Mouse (Mus musculus): ENCODE results near the gene Tekt1.
"Not testable (repeated sequence)": the region's sequence is repeated elsewhere in the genome, so short reads cannot be mapped to it uniquely, and the experiment has no call there.

The Tekt1 gene

DNA sequence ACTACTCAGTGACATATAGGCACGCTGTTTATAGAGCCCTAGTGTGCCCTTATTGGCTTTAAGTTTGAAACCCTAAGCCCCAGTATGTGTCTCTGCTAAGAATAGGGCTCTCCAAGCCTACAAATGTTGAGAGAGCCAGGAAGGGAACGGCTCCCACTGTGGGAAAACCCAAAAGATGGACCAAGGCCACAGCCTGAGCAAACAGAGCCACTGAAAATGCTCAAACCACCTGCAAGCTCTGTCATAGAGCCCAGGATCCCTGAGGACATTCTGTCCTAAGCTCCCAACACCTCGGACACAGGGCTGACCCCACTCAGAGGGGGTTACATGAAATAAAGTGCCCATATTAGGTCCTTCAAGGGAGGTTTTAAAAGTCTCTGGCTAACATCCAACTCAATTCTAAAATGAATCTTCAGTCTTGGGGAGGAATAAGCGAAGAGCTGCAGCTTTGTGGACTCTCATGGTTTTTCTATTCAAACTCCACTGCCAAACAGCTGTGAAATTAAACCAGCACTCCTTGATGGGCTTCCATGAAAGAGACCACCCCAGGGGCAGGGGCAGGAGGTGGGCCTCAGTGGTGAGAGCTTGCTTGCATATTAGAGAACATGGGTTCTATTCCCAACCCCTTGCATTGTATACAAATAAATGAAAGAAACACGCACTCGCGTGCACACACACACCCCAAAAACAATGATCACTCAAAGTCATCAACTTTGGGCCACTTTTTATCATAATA lies 27.3 kb upstream of the Tekt1 start:
- DNase-seq, result no peak

DNA sequence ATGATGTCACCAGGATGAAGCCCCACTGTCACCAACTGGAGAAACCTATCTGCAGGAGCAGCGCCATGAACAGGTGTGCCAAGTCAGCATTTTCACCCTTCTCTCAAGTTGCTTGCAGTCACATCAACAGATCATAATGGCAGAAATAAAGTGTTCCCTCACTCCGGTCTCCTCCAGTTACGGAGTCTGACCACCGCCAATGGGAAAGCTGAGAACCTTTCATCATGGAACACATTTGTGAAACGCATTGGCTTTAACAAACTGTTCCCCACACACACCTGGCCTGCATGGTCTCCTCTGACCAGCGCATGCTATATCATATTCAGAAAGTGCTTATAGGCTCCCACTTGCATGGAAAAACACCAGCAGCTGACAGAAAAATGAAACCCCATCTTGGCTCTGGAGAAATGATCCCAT lies 25.9 kb upstream of the Tekt1 start:
- no peak for DNase-seq

DNA sequence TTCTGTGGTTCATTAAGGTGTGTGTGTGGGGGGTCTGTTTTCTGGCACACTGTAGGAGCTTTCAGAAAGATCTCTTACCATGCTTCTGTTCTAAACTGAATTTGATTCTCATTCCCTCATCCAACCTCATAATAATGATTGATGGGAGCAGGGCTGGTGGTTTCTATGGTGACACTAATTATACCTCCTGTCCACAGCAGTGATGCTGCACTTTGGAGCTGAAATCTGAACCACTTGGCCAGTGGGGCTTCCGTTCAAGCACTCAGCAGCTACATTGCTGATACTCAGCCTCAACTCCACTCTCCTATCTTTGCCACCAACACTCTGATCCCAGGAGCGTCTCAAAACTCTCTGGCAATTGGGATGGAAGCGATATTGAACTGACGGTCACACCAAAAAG lies 17.1 kb upstream of the Tekt1 start:
- DNase-seq, result no peak

DNA sequence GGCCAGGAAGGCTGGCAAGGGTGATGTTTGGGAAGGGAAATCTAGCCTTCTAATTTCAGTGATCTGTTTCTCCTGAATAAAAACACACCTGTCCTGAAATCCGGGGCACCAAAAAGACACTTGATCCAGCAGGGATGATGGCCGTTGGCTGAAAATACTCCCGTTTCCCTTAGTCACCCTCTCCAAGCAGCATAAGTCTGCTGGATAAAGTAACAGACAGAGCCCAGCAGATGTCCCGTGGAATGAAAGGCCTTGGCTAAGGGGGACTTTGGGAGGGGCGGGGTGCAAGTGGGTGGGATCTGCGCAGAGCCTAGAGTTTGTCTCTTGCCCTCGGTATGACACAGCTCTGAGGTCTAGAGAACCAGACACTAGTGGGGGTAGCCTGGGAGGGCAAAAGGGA lies 16.0 kb upstream of the Tekt1 start:
- no peak for DNase-seq

DNA sequence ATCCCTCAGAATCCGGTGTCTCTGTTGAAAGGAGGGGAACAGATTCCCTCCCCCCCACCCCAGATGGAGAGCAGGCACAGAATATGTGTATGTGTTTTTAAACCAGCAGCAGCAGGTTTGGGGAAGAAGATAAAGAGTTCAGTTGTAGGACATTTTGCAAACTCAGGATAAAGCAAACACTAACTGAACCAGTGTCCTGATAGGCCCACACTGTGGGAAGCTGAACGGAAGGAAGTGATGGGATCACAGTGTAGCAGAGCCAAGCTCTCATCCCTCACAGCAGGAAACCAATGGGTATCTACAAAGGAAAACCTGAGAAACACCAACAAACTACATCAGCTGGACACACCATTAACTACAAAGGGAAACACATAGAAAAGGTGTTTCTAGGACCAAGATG lies 14.3 kb upstream of the Tekt1 start:
- no peak for DNase-seq

DNA sequence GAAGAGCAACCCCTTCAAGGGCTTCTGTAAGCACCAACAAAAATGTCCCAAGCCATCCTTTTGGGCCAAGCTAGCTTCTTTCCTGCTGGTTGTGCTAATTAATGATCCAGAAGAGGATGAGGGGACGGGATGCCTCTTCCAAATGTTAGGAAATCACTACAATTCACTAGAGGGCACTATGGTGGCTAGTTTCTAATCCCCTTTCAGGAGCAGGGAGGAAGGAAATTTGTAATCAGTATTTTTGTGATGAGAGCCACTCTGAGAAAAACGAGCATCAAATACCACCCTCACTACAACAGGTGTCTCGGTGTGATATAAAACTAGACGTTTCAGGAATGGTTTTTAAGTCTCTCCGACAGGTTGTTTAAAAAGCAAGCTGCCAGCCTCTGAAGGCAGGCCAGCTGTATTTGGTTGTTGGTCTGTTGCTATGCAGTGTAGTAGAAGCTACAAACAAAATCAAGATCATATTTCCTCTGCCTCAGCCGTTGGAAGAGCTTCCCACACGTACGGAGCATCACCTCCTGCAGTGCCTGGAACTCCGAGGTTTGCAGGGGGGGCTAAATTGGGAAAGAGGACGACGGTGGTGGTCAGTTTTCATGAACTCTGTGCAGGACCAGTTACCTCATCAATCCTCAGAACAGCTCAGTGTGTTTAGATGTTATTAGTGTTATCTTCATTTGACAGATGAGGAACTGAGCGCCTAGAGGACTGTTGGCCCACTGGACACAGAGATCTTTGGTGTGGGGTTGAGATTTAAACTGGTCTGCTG lies 7.8 kb upstream of the Tekt1 start:
- DNase-seq, result no peak

DNA sequence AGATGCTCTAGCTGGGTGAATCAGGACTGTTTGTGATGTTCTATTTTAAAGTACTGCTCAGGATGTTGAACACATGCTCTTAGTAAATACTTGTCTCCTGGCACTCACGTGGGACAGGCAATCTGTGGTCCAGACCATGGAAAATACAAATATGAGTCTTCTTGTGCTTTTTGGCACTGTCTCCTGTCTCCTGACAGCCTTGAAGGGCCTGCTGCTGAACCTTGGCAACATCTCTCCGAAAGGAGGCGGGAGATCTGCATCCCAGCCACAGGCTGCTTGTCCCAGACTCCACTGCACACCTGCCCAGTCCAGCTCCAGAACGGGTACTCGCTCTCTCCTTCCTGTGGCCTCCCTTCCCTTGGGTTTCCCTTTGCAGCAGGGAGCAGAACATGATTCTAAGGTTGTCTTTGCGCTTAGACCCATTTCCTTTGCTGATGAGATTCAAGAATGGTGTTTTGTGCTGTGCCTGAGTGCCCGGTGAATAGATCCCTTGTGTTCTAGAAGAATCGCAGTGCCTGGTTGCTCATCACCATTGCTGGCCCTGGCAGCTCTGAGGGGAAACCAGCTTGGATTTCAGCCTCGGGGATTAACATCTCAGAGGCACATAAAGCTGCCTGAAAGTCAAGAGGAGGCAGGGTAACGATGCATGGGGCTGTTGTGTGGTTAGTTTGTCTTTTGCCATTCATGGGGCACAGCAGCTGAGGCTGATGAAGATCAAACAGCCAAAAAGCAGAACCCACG lies 5.9 kb upstream of the Tekt1 start:
- DNase-seq, result no peak

DNA sequence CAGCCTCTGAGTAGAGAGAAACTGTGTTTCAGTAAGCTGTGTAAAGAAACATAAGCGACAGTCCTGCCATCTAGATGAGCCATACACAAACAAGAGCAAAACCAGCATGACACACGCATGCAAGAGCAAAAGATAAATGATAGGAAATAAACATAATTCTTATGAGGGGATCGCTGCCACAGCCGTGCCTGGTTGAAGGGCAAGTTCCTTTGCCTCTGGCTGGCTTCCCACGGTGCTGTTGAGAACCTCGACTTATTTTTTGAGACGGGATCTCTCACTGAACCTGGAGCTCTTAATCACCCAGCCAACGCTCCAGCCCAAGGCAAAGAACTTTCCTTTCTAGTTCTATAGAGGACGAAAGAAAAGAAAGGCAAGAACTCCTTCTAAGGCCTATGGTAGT lies 3.9 kb upstream of the Tekt1 start:
- DNase-seq, result no peak

DNA sequence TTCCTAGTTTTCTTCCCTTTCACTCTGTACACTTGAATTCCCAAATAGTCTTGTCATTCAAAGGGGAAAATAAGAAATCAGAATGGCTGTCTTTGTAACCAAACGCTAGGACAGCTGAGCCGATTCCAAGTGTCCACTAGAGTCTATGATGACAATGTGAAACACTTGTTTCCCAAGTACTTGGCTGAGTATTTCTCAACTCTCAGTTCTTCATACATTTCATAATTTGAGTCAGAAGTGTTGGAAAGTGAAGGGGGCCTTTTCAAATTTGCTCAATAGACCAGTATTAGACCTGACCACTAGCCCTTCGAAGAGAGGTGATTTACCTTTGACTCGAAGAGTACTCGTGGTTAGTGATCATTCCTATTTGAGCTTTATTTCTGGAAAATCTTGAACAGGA lies 2.3 kb upstream of the Tekt1 start:
- DNase-seq, result no peak

DNA sequence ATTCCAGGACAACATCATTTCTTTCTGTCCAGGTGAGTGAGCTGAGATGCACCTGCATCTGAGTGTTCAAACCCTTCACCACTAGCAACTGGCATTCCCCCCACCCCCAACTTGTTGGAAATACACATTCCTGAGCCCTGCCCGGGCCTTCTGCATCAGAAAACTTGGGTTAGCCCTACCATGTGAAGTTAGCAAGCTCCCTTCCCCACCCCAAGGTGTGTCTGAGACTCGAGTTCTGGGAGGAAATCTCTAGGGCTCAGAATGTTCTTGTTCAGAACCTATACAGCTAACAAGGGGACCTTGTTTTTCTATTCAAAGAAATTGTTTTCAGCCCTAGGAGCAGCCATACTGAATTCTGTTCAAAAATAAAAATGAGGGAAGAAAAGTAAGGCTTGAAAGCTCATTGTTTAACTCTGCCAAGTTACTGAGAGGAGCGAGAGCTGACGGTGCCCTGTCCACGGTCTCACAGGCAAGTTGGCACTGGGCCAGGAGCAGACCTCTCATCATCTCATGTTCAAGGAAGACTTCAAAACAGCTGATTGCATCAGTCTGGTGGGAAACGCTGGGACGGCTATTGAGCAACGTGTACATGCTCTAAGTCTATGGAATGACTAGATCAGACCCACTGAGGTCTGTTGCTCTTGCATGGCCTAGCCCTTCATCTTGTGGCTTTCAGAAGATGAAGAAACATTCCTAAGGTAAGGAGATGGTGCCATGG lies 1.4 kb upstream of the Tekt1 start:
- DNase-seq, result no peak

DNA sequence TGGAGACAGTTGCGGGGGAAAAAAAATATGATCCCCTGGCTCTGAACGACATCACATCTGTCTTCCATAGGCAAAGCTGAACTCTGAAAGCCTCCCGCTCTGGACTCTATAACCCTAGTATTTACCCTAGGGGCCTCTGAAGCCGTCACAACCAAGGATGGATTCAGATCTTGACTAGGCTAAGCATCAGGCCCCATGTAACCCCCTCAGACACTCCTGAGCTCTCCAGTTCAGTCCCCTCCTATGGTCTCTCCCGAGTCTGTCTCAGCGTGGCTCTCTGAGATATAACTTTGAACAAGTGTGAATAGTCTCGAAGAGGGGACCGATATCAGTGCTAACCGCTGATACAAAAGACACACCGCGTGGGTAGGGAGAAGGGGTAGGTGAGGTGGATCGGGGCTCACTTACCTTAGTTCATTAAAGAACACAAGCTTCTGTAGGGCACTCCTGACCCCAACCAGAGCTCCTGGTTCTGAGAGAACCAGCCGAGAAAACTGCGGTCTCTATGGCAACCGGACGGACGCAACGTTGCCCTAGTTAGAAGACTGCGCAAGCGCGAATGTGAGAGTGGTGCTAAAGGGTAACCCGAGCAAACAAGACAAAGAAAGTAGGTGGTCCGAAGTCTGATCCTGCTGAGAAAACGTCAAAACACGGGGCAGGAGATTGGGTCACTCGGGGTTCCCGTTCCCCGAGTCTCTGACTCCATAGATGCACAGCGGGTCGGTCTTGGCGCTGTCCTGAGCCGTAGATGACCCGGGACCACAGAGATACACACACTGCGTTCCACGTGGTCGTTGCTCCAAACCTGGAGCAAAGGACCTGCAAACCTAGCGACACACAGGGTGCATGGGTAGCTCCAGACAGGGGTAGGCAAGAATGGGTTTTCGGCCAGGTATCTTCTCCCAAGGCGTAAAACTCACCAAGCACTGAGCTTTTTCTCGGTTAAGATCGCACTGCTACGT lies 576 bp downstream of the Tekt1 start:
- peak; percentile 81 for DNase-seq

DNA sequence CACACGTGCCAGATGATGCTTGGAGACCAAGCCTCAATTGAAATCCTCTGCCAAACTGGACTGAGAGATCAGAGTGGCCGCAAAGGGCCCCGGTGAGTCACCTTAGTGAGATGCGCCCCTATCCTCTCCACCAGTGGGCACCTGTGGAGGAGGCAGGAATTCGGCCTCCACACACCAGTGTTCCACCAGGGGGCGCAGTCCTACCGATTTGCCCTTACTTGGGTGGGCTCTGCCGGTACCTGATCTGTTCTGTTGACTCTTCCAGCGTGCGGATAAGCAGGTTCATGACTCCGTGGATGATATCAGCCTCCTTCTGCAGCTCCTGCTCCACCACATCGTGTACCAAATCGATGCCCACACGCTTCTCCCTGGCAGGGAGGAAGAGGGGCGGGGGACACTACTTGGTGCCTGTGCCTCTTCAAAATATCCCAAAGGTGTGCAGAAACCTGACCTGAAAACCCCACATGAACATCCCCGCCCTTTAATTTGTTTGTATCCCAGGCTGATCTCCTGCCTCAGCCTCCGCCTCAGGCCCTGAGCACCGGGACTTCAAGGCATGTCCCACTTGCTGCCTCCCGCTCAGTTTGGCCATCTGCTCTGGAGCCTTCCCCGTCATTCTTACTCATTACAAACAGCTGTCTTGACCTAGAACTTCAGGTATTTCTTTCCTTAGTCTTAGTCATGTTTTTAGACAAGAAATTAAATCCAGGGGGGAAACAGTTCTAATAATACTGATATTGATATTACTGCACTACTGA lies 7.1 kb downstream of the Tekt1 start:
- peak; percentile 79 for DNase-seq

DNA sequence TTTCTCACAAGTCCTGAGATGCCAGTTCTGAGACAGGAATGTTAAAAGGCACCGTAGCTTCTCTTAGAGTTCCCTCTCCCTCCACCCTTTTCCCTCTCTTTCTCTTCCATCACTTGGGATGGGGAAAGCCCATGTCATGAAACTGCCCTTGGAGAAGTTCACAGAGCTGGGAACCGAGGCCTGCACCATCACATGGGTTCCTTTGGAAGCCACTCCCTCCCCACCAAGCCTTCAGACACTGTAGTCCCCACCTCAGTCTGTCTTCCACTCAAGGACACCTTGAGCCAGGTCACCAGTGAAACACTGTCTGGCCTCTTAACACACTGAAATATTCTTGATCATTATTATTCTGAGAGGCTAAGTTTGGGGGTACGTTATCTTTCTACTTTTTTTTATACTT lies 9.1 kb downstream of the Tekt1 start:
- no peak for DNase-seq

DNA sequence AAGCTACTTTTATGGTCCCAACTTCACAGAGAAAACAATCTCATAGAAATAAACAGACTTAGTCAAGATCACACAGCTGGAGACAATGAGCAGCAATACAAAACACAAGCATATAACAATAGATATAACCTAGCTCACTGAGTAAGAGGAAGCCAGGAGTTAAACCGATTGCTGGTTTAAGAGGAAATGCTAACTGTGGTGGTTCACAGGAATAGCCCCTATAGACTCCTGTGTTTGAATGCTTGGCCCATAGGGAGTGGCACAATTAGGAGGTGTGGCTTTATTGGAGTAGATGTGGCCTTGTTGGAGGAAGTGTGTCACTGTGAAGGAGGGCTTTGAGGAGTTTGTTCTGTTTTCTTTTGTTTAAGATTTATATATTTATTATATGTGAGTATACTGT lies 10.0 kb downstream of the Tekt1 start:
- DNase-seq, result no peak

DNA sequence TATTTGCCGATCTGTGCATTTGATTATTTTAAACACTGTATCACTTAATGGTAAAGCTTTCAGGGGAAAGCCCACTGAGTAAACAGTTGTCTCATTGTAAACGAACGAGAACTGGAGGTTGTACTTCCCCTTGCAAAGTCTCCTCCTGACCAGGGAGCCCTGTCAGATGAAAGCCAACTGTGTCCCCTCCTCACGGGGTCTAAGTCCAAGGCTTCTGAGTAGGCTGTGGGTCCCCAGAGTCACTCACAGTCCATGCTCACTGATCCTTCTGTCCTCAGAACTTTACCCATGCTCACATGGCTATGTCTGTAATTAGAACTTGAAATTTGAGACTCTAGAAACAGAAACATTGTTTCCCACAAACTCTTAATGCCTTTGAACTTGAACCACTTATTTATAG lies 12.6 kb downstream of the Tekt1 start:
- DNase-seq, result peak; percentile 38

DNA sequence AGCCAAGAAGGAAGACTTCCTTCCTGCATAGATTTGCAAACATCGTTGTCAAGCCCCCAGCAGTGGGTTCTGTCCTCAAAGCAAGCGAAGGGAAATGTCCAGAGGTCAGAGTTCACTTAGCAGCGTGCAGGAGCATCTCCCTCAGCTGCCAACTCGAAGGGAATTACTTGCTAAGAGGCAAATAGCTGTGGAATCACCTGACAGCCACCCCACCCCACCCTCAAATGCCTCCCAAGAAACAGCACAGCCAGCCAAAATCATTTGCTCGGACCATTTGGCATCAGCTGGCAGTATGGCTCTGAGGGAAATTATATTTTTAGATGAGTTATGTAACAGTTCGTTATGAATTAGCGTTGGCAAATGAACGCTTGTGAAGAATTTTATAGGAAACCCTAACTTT lies 13.2 kb downstream of the Tekt1 start:
- DNase-seq, result peak; percentile 50

DNA sequence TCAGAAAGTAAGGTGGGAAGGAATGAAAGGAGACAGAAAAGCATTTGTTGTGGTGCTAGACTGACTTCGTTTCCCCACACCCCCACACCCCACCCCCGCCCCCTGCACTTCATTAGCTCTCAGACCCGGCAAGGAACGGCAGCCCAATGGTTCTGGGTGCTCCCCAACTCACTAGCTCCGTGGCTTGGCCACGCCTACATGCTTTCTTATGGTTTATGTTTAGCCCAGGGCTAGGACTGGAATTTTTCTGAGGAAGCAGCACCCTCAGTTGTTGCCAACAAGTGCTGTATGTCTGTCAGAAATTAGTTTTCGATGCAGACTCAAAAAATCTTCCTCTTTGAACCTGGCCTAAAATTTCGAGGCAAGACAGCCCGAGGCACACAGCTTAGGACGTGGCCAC lies 13.7 kb downstream of the Tekt1 start:
- peak; percentile 62 for DNase-seq

DNA sequence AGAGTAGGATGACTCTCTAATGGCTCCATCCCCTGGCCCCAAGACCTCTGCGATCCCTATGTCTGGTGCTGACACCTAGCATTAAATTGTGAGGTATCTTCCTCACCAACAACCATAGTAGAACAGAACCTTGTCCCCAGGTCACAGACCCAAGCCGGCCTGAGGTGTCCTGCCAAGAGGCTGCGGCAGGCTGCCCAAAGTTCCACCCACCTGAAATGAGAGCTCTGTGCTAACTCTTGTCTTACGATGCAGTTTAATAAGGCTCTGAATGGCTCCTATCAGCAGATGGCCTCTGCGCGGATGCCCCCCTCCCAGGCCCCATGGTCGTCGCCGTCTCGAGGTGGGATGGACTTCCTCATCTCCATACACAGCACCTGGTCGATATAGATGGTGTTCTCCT lies 17.8 kb downstream of the Tekt1 start:
- no peak for DNase-seq

DNA sequence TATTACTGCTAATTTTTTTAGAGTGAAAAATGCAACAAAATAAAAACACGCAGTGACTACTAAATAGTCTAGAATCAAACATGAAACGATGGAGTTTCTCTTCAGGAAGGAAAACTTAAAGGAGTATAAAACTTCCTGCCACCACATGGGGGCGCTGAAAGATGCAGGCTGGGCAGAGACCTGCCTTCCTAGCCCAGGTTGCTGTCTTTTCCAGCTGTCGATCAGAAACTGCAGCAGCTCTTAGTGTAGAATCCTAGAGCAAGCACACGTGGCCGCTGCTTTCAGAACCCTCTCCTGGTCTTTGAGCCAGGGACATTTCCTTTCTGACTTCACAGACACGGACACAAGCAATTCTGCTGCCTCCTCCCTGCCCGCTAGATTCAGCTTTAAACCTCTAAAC lies 18.3 kb downstream of the Tekt1 start:
- peak; percentile 69 for DNase-seq

DNA sequence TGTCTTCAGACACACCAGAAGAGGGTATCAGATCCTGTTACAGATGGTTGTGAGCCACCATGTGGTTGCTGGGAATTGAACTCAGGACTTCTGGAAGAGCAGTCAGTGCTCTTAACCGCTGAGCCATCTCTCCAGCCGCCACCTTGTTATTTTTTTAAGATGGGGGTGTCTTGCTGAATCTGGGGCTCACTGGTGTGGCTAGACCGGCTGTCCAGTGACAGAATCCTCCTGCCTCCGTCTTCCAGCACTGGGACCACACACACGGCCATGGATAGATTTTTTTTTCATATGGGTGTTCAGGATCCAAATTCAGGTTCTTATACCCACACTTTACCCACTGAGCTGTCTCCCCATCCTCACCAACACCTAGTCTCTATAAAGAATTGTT lies 19.0 kb downstream of the Tekt1 start:
- not testable (repeated sequence) for DNase-seq

DNA sequence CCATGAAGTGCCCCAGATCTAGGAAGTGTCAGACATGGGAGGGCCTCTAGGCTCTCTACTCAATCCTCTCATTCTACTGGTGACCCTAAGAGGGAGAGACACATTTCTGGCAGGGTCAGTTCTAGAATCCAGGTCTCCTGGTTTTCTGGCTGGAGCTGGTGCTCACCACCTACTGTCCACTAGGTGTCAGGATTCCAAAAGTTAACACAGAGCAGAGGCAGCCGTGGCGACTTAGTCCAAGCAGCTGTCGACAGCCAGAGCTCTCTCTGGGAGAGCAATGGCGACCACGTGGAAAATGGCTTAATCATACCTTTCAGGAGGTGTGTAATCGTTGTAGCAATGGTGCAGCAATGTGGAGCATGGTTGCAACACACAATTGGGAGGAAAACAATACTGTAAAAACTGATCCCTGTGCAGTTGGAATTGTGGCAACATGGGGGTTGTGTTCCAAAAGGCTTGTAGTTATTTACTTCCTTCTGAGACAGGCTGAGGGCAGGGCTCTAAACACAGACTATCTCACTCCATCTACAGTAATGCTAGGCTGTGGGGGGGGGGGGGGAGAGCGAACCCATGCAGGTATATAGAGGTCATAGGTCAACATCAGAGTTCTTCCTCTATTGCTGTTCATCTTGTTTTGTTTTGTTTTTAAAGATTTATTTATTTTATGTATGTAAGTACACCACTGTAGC lies 19.5 kb downstream of the Tekt1 start:
- DNase-seq, result peak; percentile 72
